Mouse (Mus musculus) neutrophil, adult 59 days (primary cell): ENCODE results near the gene Olfr522. TPM values are rescaled to one million over a fixed set of nuclear protein-coding genes. Genes with fewer than 3 reads are reported as not detected.

Source experiments
- total RNA-seq, 2 experiments: library from RNA; stranded (reverse); gene quantifications; 1 replicate in 1 of 2; 2 replicates in 1 of 2; pipeline ENCODE4 v1.2.4; 2023

Gene Olfr522
- not detected for total RNA-seq

DNA sequence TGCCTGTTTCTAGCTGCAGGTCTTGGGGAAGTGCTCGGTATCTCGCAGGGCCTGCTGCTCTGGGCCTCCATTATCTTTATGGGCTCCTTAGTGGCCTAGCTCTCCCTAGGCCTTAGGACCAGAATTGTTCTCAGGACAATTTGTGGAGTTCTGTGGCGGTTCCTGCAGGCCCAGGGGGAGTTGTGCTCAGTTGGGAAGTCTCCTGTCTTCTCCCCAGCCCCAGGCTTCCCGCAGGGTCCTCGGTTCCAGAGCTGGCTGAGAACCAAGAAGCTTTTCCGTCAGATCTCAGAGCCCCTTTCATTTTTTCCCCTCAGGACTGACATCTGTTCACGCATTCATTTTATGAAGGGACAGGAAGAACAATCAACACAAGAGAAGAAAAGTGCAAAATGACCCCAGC, at the start of gene Olfr522:
Olfr522 (minus strand) TSS at position 101 of the 400 bp plus-strand sequence.

GRCm38 (mm10) chr7:140205864-140206263, 41.3 kb upstream of the Olfr522 start, which contains the start of gene Olfr524:
TSS of gene Olfr524 (minus strand) at chr7:140205964.

DNA sequence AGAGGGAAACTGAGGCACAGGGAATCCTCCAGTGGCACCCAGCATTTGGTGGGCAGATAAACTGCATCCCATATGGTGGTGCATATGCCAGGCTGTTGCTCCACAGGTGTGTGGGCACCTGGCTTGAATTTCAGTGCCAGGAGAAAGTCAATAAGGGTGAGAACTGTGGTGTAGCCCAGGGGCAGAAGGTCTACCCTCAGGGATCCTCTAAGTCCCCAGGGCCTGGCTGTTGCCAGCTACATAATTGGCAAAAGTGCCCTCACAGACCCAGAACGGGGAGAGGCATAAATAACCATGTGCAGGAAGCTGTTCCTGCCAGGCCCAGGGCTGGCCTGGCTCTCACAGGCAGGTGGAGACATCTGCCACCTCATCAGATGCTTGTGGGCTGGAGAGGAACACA, 8.4 kb upstream of the Olfr522 start, which contains the start of gene Olfr523:
Olfr523 (plus strand) TSS at position 282 of the 400 bp plus-strand sequence.

GRCm38 (mm10) chr7:140154218-140154927, 10.2 kb downstream of the Olfr522 start, which contains the start of gene Sprn:
TSS of gene Sprn (minus strand) at chr7:140154877.

DNA sequence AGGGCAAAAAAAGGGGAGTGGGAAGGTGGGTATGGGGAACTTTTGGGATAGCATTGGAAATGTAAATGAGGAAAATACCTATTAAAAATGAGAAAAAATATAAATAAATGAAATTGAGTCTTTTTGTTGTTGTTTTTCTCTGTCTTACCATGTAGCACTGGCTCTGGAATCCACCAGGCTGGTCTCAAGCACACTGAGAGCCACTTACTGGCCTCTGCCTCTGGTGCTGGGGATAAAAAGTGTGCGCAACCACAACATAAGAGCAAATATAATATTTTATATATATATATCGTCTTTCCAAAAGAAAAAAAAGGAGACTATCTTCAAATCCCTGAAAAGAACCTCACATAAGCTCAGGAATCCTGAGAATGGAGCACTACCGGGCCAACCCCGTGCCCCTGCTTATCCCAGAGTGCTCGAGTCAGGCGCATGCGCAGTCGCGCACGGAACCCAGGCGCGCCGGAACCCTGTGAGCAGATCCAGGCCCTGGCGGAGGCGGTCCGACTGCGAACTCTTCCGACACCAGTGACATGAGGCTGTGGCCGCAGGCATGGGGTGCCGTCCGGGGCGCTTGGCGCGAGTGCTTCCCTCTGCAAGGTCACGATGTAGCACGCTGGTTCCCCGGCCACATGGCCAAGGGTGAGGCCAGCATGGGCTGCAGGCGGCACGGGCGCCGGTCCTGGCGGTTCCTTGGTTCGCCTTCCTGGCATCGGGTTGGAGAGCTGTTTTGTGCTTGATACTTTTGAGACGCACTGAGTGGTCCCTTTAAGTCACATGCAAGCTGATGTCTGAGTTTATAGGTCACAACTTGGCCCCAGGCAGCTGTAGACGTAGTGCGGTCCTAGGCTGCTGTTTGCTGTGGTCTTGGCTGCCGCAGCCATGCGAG, 27.2 kb downstream of the Olfr522 start, which contains the start of gene Mtg1:
Mtg1 (plus strand) TSS at position 430 of the 886 bp plus-strand sequence.

DNA sequence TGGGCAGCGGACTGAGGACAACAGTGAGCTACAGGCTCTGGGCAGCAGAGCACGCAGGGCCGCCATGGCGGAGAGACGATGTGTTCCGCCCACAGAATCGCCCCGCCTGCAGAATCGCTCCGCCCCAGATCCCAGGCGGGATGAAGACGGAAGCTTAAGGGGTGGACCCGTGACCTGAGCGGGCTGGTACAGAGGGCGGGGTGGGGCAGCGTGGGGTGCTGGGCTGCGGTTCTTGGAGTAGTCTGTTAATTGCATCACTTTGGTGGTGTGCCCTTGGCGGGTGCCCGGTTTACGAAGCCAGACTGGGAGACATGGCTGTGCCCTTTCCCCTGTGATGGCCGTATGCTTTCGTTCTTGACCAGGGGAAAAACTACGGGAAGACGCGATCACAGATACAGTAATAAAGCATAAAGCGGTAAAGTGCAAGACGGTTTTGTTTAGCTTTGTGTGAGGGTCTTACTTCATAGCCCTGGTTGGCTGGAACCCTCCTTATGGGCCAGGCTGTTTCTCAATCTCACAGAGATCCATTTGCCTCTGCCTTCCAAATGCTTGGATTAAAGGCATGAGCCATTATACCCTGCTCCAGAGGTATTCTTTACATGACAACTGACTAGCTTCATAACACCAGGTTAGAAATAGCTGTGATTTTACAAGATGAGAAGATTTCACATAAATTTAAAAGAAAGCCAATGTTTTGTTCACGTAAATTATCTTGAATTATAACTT, 48.1 kb downstream of the Olfr522 start, which contains the start of gene Echs1:
Echs1 (minus strand) TSS at position 148 of the 726 bp plus-strand sequence.

GRCm38 (mm10) chr7:140115583-140116328, 48.8 kb downstream of the Olfr522 start, which contains the start of gene Paox:
TSS of gene Paox (plus strand) at chr7:140115799.

Other genes starting within 250 kb of the Olfr522 start
- not detected for gene Utf1, start 221.0 kb downstream of the Olfr522 start, total RNA-seq
- gene 6430531B16Rik, start 186.0 kb downstream of the Olfr522 start, total RNA-seq, result 1 to 10 TPM; 5.6 to 7.0 TPM
- 100 to 1,000 TPM; 883 to 884 TPM for gene Adam8, start 172.2 kb downstream of the Olfr522 start, total RNA-seq
- 10 to 100 TPM; 15.7 to 17.0 TPM for gene Zfp511, start 128.4 kb downstream of the Olfr522 start, total RNA-seq
- gene Tubgcp2, start 128.1 kb downstream of the Olfr522 start, total RNA-seq, result 10 to 100 TPM; 23.3 to 28.3 TPM
- not detected for gene Msx3, start 115.7 kb downstream of the Olfr522 start, total RNA-seq
- not detected for gene Caly, start 82.2 kb downstream of the Olfr522 start, total RNA-seq
- gene Prap1, start 71.4 kb downstream of the Olfr522 start, total RNA-seq, result not detected
- 1 to 10 TPM; 5.9 to 8.1 TPM for gene Fuom, start 62.3 kb downstream of the Olfr522 start, total RNA-seq
- 10 to 100 TPM in 1 of 2 experiments, 1 to 10 TPM in 1; 7.2 to 13.3 TPM for gene Paox, start 49.0 kb downstream of the Olfr522 start, total RNA-seq
- 10 to 100 TPM; 29.6 to 38.5 TPM for gene Echs1, start 48.3 kb downstream of the Olfr522 start, total RNA-seq
- 1 to 10 TPM; 5.6 to 6.4 TPM for gene Mtg1, start 27.2 kb downstream of the Olfr522 start, total RNA-seq
- gene Sprn, start 9.9 kb downstream of the Olfr522 start, total RNA-seq, result not detected
- not detected for gene Olfr523, start 8.5 kb upstream of the Olfr522 start, total RNA-seq
- not detected for gene Olfr524, start 41.2 kb upstream of the Olfr522 start, total RNA-seq
- gene Cd163l1, start 53.5 kb upstream of the Olfr522 start, total RNA-seq, result not detected
- under 1 TPM in 1 of 2 experiments, not detected in 1; 0.11 TPM for gene 5830411N06Rik, start 82.5 kb upstream of the Olfr522 start, total RNA-seq
- gene Olfr525, start 156.1 kb upstream of the Olfr522 start, total RNA-seq, result not detected
- not detected for gene Olfr527, start 169.3 kb upstream of the Olfr522 start, total RNA-seq
- not detected for gene Olfr60, start 196.9 kb upstream of the Olfr522 start, total RNA-seq
- not detected for gene Olfr530, start 211.6 kb upstream of the Olfr522 start, total RNA-seq
- gene Olfr531, start 238.2 kb upstream of the Olfr522 start, total RNA-seq, result not detected